Mouse (Mus musculus) hindlimb bud, embryonic 11.5 days (tissue): ENCODE results near the gene Ovol3.

Source experiments
- DNase-seq: peaks from one replicate; pipeline ENCODE4 v3.0.0-alpha.2; 2012; ENCODE audit warnings: low read depth, low spot score; ENCODE audit errors: extremely low spot score

The Ovol3 gene

GRCm38 (mm10) chr7:30195461-30195860, 40.1 kb downstream of the Ovol3 start:
- no peak for DNase-seq

GRCm38 (mm10) chr7:30194884-30195283, 40.6 kb downstream of the Ovol3 start:
- DNase-seq: peak; percentile 66

- no peak for DNase-seq
These were observed 41.3 kb downstream of the Ovol3 start for GRCm38 (mm10) chr7:30194101-30194831.

- no peak for DNase-seq
These were observed 41.9 kb downstream of the Ovol3 start for GRCm38 (mm10) chr7:30193581-30194100.

- no peak for DNase-seq
These were observed 42.5 kb downstream of the Ovol3 start for GRCm38 (mm10) chr7:30193013-30193412.

- no peak for DNase-seq
These were observed 43.4 kb downstream of the Ovol3 start for GRCm38 (mm10) chr7:30192088-30192487.

GRCm38 (mm10) chr7:30189116-30189491, 46.4 kb downstream of the Ovol3 start:
- no peak for DNase-seq

GRCm38 (mm10) chr7:30188344-30189115, 47.0 kb downstream of the Ovol3 start:
- no peak for DNase-seq

GRCm38 (mm10) chr7:30184641-30185348, 50.7 kb downstream of the Ovol3 start:
- DNase-seq: no peak

- no peak for DNase-seq
These were observed 51.6 kb downstream of the Ovol3 start, which contains the start of gene Cox7a1 for GRCm38 (mm10) chr7:30183879-30184289. Gene Cox7a1, plus strand, starts transcription at chr7:30184144.
